Comparison of ENCODE assay signal across 14 mouse cellular contexts in the genomic region with DNA sequence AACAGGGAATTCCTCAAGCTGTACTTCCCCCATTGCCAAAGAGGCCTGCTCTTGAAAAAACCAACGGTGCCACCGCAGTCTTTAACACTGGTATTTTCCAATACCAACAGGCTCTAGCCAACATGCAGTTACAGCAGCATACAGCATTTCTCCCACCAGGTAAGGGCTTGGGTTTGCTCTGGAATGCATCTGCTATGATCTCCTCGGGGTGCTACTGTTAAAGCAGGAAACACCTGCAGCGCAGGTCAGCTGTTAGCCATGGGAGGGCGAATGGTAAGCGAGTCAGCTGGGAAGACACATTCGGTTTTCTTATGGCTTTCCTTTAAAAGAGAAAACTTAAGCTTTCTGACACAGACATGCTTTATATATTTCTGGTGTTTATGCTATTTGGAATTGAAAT.
DNase-seq lines count a peak whose midpoint lies in the region; ATAC-seq and TF ChIP-seq lines count a peak whose summit lies in the region.
"Had no signal": no experiment of that assay in that cellular context is flagged by ENCODE, and none has a peak within 500 bp of the region (broad histone marks: within the 10 kb centered on the region; RNA-seq: fewer than 3 reads in every experiment).

No protein-coding gene starts in this region.

- no peaks in the 10 kb centered on the region for H3K9me3 ChIP-seq in hindbrain, postnatal 0 days (ENCODE audit: low read length)
- no peaks in the 10 kb centered on the region for H3K9me3 ChIP-seq in hindbrain, embryonic 12.5 days (replicated peaks)
- no peaks in the 10 kb centered on the region for H3K9me3 ChIP-seq in neural tube, embryonic 13.5 days
- H3K9me3 ChIP-seq: forebrain, embryonic 10.5 days; kidney, embryonic 15.5 days had no signal

- no peaks in the 10 kb centered on the region for H3K27me3 ChIP-seq in hindbrain, postnatal 0 days (ENCODE audit: insufficient read depth, low read length)
- H3K27me3 ChIP-seq in hindbrain, embryonic 12.5 days: no peaks in the 10 kb centered on the region
- no peaks in the 10 kb centered on the region for H3K27me3 ChIP-seq in neural tube, embryonic 13.5 days
- H3K27me3 ChIP-seq: kidney, embryonic 15.5 days had no signal

- DNase-seq in hindbrain, postnatal 0 days (ENCODE audit: low spot score): no peak
- no peak for DNase-seq in neural tube, embryonic 10.5 days (ENCODE audit: extremely low spot score, low spot score)
- no peak for DNase-seq in urinary bladder, postnatal 36 days (ENCODE audit: low spot score in 2 of 2)
- DNase-seq in kidney, postnatal 14 days: no peak
- DNase-seq in gastrocnemius, adult 18-20 months (ENCODE audit: low spot score): no peak
- DNase-seq: adrenal gland, postnatal 10 days; cerebellum, adult 9-10 months; lung, adult 18-20 months had no signal

- no peaks in the 10 kb centered on the region; the same call in 1 of the 2 replicates for H3K36me3 ChIP-seq in hindbrain, postnatal 0 days (ENCODE audit: insufficient read depth, low read length)
- no peaks in the 10 kb centered on the region for H3K36me3 ChIP-seq in hindbrain, embryonic 12.5 days
- no peaks in the 10 kb centered on the region for H3K36me3 ChIP-seq in neural tube, embryonic 13.5 days

- TF ChIP-seq CTCF in hindbrain, postnatal 0 days (IDR thresholded peaks at IDR 0.05; ENCODE audit: low read depth): no peak

- no peaks in the 10 kb centered on the region for H3K4me1 ChIP-seq in hindbrain, postnatal 0 days (ENCODE audit: insufficient read depth, low read length)
- H3K4me1 ChIP-seq in hindbrain, embryonic 12.5 days: no peaks in the 10 kb centered on the region
- peaks cover 9% of the 10 kb centered on the region for H3K4me1 ChIP-seq in neural tube, embryonic 13.5 days (replicated peaks)
- H3K4me1 ChIP-seq: forebrain, embryonic 10.5 days; kidney, embryonic 15.5 days had no signal

- H3K9ac ChIP-seq in hindbrain, postnatal 0 days (replicated peaks; ENCODE audit: low read length): no peak overlapping the region
- no peak overlapping the region for H3K9ac ChIP-seq in hindbrain, embryonic 12.5 days
- H3K9ac ChIP-seq in neural tube, embryonic 13.5 days: no peak overlapping the region
- H3K9ac ChIP-seq: kidney, embryonic 15.5 days had no signal

- 67% methylated on average over 7 of the region's 7 CpGs for WGBS in hindbrain, postnatal 0 days
- 67% methylated on average over 7 of the region's 7 CpGs for WGBS in hindbrain, embryonic 12.5 days
- 63% methylated on average over 7 of the region's 7 CpGs for WGBS in neural tube, embryonic 13.5 days

- ATAC-seq in hindbrain, postnatal 0 days: no peak
- no peak for ATAC-seq in hindbrain, embryonic 12.5 days (ENCODE audit: low FRiP score)
- ATAC-seq in neural tube, embryonic 13.5 days (ENCODE audit: low read depth): no peak
- peak; percentile 31 for ATAC-seq in granulocyte monocyte progenitor cell, adult 5-6 weeks (replicated peaks; ENCODE audit: poor library complexity, severe bottlenecking)

- H3K4me3 ChIP-seq in hindbrain, postnatal 0 days (ENCODE audit: low read length): no peak overlapping the region
- H3K4me3 ChIP-seq in hindbrain, embryonic 12.5 days: no peak overlapping the region
- no peak overlapping the region for H3K4me3 ChIP-seq in neural tube, embryonic 13.5 days
- H3K4me3 ChIP-seq: forebrain, embryonic 10.5 days; kidney, embryonic 15.5 days; layer of hippocampus, adult 2 months had no signal

- peak overlapping the region; percentile 19; the same call in 1 of the 2 replicates for H3K4me2 ChIP-seq in hindbrain, postnatal 0 days (ENCODE audit: low read depth, low read length)
- H3K4me2 ChIP-seq in hindbrain, embryonic 12.5 days (replicated peaks): no peak overlapping the region
- H3K4me2 ChIP-seq in neural tube, embryonic 13.5 days: peak overlapping the region; percentile 21; the same call in 1 of the 2 replicates
- H3K4me2 ChIP-seq: kidney, embryonic 15.5 days had no signal

- no peak overlapping the region for H3K27ac ChIP-seq in hindbrain, postnatal 0 days
- H3K27ac ChIP-seq in hindbrain, embryonic 12.5 days: no peak overlapping the region
- no peak overlapping the region for H3K27ac ChIP-seq in neural tube, embryonic 13.5 days (replicated peaks)
- H3K27ac ChIP-seq: forebrain, embryonic 10.5 days; kidney, embryonic 15.5 days; layer of hippocampus, adult 2 months had no signal
